In the genomic region with DNA sequence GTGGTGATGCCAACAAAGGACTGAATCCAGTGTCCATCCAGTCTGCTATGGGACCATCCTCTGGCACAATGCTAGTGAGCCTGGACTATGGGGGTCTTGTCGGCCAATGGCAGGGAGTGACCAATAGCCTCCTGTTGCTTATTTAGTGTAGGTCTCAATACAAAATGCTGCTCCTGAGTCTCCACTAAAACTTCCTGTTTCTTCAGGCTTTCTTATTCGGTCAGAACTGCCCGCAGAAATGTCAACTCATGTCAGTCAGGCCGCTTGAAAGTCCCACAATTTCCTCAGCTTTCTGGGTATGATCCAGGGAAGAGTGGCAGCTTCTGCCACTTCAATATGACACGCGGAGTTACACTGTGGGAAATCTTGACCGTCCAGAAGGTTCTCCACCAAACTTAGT, we compare ENCODE assay signal across 17 mouse cellular contexts.
"Had no signal": no experiment of that assay in that cellular context is flagged by ENCODE, and none has a peak within 500 bp of the region (broad histone marks: within the 10 kb centered on the region; RNA-seq: fewer than 3 reads in every experiment).

No protein-coding gene starts in this region.

- ATAC-seq: hindbrain, embryonic 16.5 days; inflammation-experienced regulatory T-cells, adult 6 months; intestine, embryonic 15.5 days; intestine, postnatal 0 days had no signal

- DNase-seq: gastrocnemius, adult 2 months; gastrocnemius, postnatal 10 days; gastrocnemius, postnatal 25 days; heart, adult 11 months; heart, adult 2 months; heart, postnatal 14 days; heart, postnatal 36 days; kidney, adult 18-20 months; kidney, adult 8-10 months; kidney, postnatal 10 days; kidney, postnatal 25 days; kidney, postnatal 4 days; liver had no signal
